Mouse (Mus musculus): Measurements from ENCODE around the gene Cebpg. TPM values are rescaled to one million over a fixed set of nuclear protein-coding genes. Genes with fewer than 3 reads are reported as not detected.

The Cebpg gene
- polyA plus RNA-seq, 1 experiment: 43.2 TPM

- peak overlapping the region; percentile 84 for H3K4me3 ChIP-seq (ENCODE audit: insufficient read depth, low read length)
- H3K4me1 ChIP-seq (ENCODE audit: control insufficient read depth, insufficient read depth, low read length): peaks cover 31% of the 10 kb centered on the region
- TF ChIP-seq CTCF (IDR thresholded peaks at IDR 0.05; ENCODE audit: low read depth, low read length): no peak
- no peak for TF ChIP-seq POLR2A (IDR thresholded peaks at IDR 0.05; ENCODE audit: borderline replicate concordance, low read depth, low read length)
- 0 out of 2 replicates have a peak overlapping the region, but pooled peaks have one; percentile 52 for H3K27ac ChIP-seq (ENCODE audit: insufficient read depth, low read depth, low read length)
Observed at GRCm38 (mm10) chr7:35054977-35055618, 1.3 kb downstream of the Cebpg start.

- H3K4me3 ChIP-seq (ENCODE audit: insufficient read depth, low read length): no peak overlapping the region
- no peak overlapping the region for H3K27ac ChIP-seq (ENCODE audit: insufficient read depth, low read depth, low read length)
- TF ChIP-seq CTCF (IDR thresholded peaks at IDR 0.05; ENCODE audit: low read depth, low read length) (no peak), POLR2A (IDR thresholded peaks at IDR 0.05; ENCODE audit: borderline replicate concordance, low read depth, low read length) (no peak)
- H3K4me1 ChIP-seq (ENCODE audit: control insufficient read depth, insufficient read depth, low read length): peaks cover 31% of the 10 kb centered on the region
Observed at GRCm38 (mm10) chr7:35054286-35054685, 2.1 kb downstream of the Cebpg start.

GRCm38 (mm10) chr7:35053161-35053560 lies 3.2 kb downstream of the Cebpg start:
- Histone ChIP-seq H3K4me3 (ENCODE audit: insufficient read depth, low read length) (no peak overlapping the region), H3K4me1 (ENCODE audit: control insufficient read depth, insufficient read depth, low read length) (peaks cover 31% of the 10 kb centered on the region), H3K27ac (ENCODE audit: insufficient read depth, low read depth, low read length) (no peak overlapping the region)
- TF ChIP-seq POLR2A (IDR thresholded peaks at IDR 0.05; ENCODE audit: borderline replicate concordance, low read depth, low read length) (no peak), CTCF (IDR thresholded peaks at IDR 0.05; ENCODE audit: low read depth, low read length) (no peak)

- Histone ChIP-seq H3K27ac (ENCODE audit: insufficient read depth, low read depth, low read length) (no peak overlapping the region), H3K4me1 (ENCODE audit: control insufficient read depth, insufficient read depth, low read length) (peaks cover 22% of the 10 kb centered on the region), H3K4me3 (ENCODE audit: insufficient read depth, low read length) (no peak overlapping the region)
- TF ChIP-seq CTCF (IDR thresholded peaks at IDR 0.05; ENCODE audit: low read depth, low read length) (no peak), POLR2A (IDR thresholded peaks at IDR 0.05; ENCODE audit: borderline replicate concordance, low read depth, low read length) (no peak)
Observed at GRCm38 (mm10) chr7:35050540-35050939, 5.8 kb downstream of the Cebpg start.

- TF ChIP-seq POLR2A (IDR thresholded peaks at IDR 0.05; ENCODE audit: borderline replicate concordance, low read depth, low read length) (no peak), CTCF (IDR thresholded peaks at IDR 0.05; ENCODE audit: low read depth, low read length) (no peak)
- Histone ChIP-seq H3K27ac (ENCODE audit: insufficient read depth, low read depth, low read length) (no peak overlapping the region), H3K4me1 (ENCODE audit: control insufficient read depth, insufficient read depth, low read length) (peaks cover 3% of the 10 kb centered on the region), H3K4me3 (ENCODE audit: insufficient read depth, low read length) (no peak overlapping the region)
Observed at GRCm38 (mm10) chr7:35046091-35046490, 10.3 kb downstream of the Cebpg start.

GRCm38 (mm10) chr7:35044719-35045118 lies 11.7 kb downstream of the Cebpg start:
- Histone ChIP-seq H3K27ac (ENCODE audit: insufficient read depth, low read depth, low read length) (no peak overlapping the region), H3K4me1 (ENCODE audit: control insufficient read depth, insufficient read depth, low read length) (peaks cover 5% of the 10 kb centered on the region), H3K4me3 (ENCODE audit: insufficient read depth, low read length) (no peak overlapping the region)
- no peak for TF ChIP-seq POLR2A (IDR thresholded peaks at IDR 0.05; ENCODE audit: borderline replicate concordance, low read depth, low read length)
- TF ChIP-seq CTCF (IDR thresholded peaks at IDR 0.05; ENCODE audit: low read depth, low read length): no peak

- peaks cover 5% of the 10 kb centered on the region for H3K4me1 ChIP-seq (ENCODE audit: control insufficient read depth, insufficient read depth, low read length)
- H3K4me3 ChIP-seq (ENCODE audit: insufficient read depth, low read length): no peak overlapping the region
- no peak overlapping the region for H3K27ac ChIP-seq (ENCODE audit: insufficient read depth, low read depth, low read length)
- TF ChIP-seq POLR2A (IDR thresholded peaks at IDR 0.05; ENCODE audit: borderline replicate concordance, low read depth, low read length): no peak
- no peak for TF ChIP-seq CTCF (IDR thresholded peaks at IDR 0.05; ENCODE audit: low read depth, low read length)
Observed at GRCm38 (mm10) chr7:35043266-35043817, 13.0 kb downstream of the Cebpg start.

- no peak overlapping the region for H3K4me3 ChIP-seq (ENCODE audit: insufficient read depth, low read length)
- TF ChIP-seq POLR2A (IDR thresholded peaks at IDR 0.05; ENCODE audit: borderline replicate concordance, low read depth, low read length) (no peak), CTCF (IDR thresholded peaks at IDR 0.05; ENCODE audit: low read depth, low read length) (no peak)
- H3K4me1 ChIP-seq (ENCODE audit: control insufficient read depth, insufficient read depth, low read length): peaks cover 5% of the 10 kb centered on the region
- H3K27ac ChIP-seq (ENCODE audit: insufficient read depth, low read depth, low read length): no peak overlapping the region
Observed at GRCm38 (mm10) chr7:35042759-35043217, 13.6 kb downstream of the Cebpg start.

- H3K4me3 ChIP-seq (ENCODE audit: insufficient read depth, low read length): no peak overlapping the region
- peaks cover 5% of the 10 kb centered on the region for H3K4me1 ChIP-seq (ENCODE audit: control insufficient read depth, insufficient read depth, low read length)
- H3K27ac ChIP-seq (ENCODE audit: insufficient read depth, low read depth, low read length): no peak overlapping the region
- no peak for TF ChIP-seq POLR2A (IDR thresholded peaks at IDR 0.05; ENCODE audit: borderline replicate concordance, low read depth, low read length)
- TF ChIP-seq CTCF (IDR thresholded peaks at IDR 0.05; ENCODE audit: low read depth, low read length): no peak
Observed at GRCm38 (mm10) chr7:35042209-35042554, 14.2 kb downstream of the Cebpg start.

Data from bone marrow macrophage, adult 2 months (primary cell).